Mouse (Mus musculus) heart, postnatal 0 days (tissue): Measurements from ENCODE around the gene Entpd3. TPM values are rescaled to one million over a fixed set of nuclear protein-coding genes. Genes with fewer than 3 reads are reported as not detected.

Experiments
- ATAC-seq: fragments of 200-750 bp; cut with Nextera tagmentation; 2 replicates; pipeline ENCODE4 v1.8.0; 2017; ENCODE audit warnings: low read depth, moderate number of reproducible peaks, moderate library complexity; ENCODE audit not compliant: insufficient read depth
- DNase-seq: peaks from one replicate; pipeline ENCODE4 v3.0.0-alpha.2; 2016; ENCODE audit warnings: low spot score
- H3K27ac ChIP-seq: fragments of 300-500 bp; sonication (generic); 2 replicates; pipeline ENCODE4 v1.5.1; 2014; ENCODE audit warnings: low read depth, mild to moderate bottlenecking
- H3K27me3 ChIP-seq: fragments of 300-500 bp; sonication (generic); 2 replicates; pipeline ENCODE4 v1.6.1; 2014; ENCODE audit warnings: low read length, mixed read lengths; ENCODE audit not compliant: control insufficient read depth, insufficient read depth
- H3K36me3 ChIP-seq: fragments of 300-500 bp; sonication (generic); replicated peaks from 2 replicates; pipeline ENCODE4 v1.6.1; 2014; ENCODE audit warnings: low read length, mixed read lengths; ENCODE audit not compliant: control insufficient read depth, insufficient read depth
- H3K4me1 ChIP-seq: fragments of 300-500 bp; sonication (generic); 2 replicates; pipeline ENCODE4 v1.6.1; 2014; ENCODE audit warnings: antibody characterized with exemption; ENCODE audit not compliant: control insufficient read depth, insufficient read depth
- H3K4me2 ChIP-seq: fragments of 300-500 bp; sonication (generic); 2 replicates; pipeline ENCODE4 v1.6.1; 2014; ENCODE audit warnings: low read depth, mild to moderate bottlenecking, low read length, moderate library complexity
- H3K4me3 ChIP-seq: fragments of 300-500 bp; sonication (generic); 2 replicates; pipeline ENCODE4 v1.5.1; 2014; ENCODE audit warnings: low read depth, low read length
- H3K9ac ChIP-seq: fragments of 300-500 bp; sonication (generic); replicated peaks from 2 replicates; pipeline ENCODE4 v1.6.1; 2014; ENCODE audit warnings: low read depth, low read length, mixed read lengths
- H3K9me3 ChIP-seq: fragments of 300-500 bp; sonication (generic); replicated peaks from 2 replicates; pipeline ENCODE4 v1.6.1; 2016; ENCODE audit warnings: low read length; ENCODE audit not compliant: control insufficient read depth
- CTCF ChIP-seq: IDR thresholded peaks from 2 replicates; pipeline ENCODE4 v1.5.1; 2016; ENCODE audit warnings: antibody characterized with exemption, control low read depth, low read depth
- EP300 ChIP-seq: IDR thresholded peaks from 2 replicates; pipeline ENCODE4 v1.6.1; 2016; ENCODE audit warnings: antibody characterized with exemption, low read depth
- WGBS: fragments of 180-500 bp; shearing (Covaris S2); extraction: QIAGEN DNeasy Blood & Tissue Kit; methylation state at CpG from one replicate; pipeline ENCODE4 v1.1.7; 2014; 5-methylcytosine and 5-hydroxymethylcytosine counted together
- polyA plus RNA-seq: library from polyadenylated mRNA; unstranded; fragments of >200 nt; fragmentation: Nextera tagmentation; extraction: Ambion mirVana; gene quantifications from 2 replicates; pipeline ENCODE4 v1.2.1, GENCODE M21; 2015
- total RNA-seq: library from RNA; depleted of rRNA; stranded (reverse); fragments of >200 nt; gene quantifications from 2 replicates; pipeline ENCODE4 v1.2.3, GENCODE M21; 2014; ENCODE audit warnings: low replicate concordance

Entpd3 gene
- total and polyA plus RNA-seq, 2 experiments from 2014 or later: 2.8 TPM; not detected in 1

DNA sequence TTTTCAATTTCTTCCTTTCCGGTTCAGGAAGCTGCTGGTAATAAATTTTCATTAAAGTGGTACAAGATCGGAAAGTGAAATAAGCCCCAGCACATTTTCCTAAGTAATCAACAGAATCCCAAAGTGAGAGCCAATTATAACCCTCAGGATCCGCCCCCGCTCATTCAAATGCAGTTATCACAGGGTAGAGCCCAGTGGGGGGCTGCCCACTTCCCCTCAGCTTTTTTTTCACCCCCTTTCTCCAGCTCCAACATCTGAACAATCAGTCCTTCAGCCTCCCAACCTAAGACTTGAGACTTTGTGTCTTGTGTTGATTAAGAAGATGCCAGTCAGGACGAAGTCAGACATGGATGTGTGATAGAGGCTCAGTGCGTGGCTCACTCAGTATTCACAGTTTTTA lies 55.2 kb downstream of the Entpd3 start:
- no peak overlapping the region for H3K9ac ChIP-seq
- no peak overlapping the region for H3K4me2 ChIP-seq
- DNase-seq: no peak
- TF ChIP-seq EP300: no peak
- no peak for TF ChIP-seq CTCF
- no peak overlapping the region for H3K27ac ChIP-seq
- no peaks in the 10 kb centered on the region for H3K27me3 ChIP-seq
- no peaks in the 10 kb centered on the region for H3K9me3 ChIP-seq
- 62% methylated on average over 6 of the region's 6 CpGs for WGBS
- no peaks in the 10 kb centered on the region for H3K4me1 ChIP-seq
- no peak overlapping the region for H3K4me3 ChIP-seq
- no peaks in the 10 kb centered on the region for H3K36me3 ChIP-seq
- no peak for ATAC-seq

DNA sequence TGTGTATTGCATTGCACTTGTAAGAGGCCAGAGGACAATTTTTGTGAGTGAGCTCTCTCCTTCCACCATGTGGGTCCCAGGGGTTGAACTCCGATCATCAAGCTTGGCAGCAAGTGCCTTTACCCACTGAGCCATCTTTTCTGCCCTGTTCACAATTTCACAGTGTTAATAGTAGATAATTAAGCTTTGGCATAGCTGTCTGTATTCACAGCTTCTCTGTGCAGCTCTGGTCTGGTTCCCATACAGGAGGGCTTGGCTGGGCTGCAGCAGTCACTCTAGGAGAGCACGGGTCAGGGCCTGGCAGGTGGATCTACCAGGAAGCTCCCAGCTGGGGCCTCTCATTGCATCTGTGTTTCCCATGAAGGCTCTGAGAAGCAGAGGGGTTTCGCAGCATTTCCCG lies 55.7 kb downstream of the Entpd3 start:
- H3K27me3 ChIP-seq: no peaks in the 10 kb centered on the region
- H3K27ac ChIP-seq: no peak overlapping the region
- DNase-seq: no peak
- H3K9me3 ChIP-seq: no peaks in the 10 kb centered on the region
- no peaks in the 10 kb centered on the region for H3K4me1 ChIP-seq
- ATAC-seq: no peak
- H3K36me3 ChIP-seq: no peaks in the 10 kb centered on the region
- no peak overlapping the region for H3K4me2 ChIP-seq
- H3K4me3 ChIP-seq: no peak overlapping the region
- no peak overlapping the region for H3K9ac ChIP-seq
- 71% methylated on average over 4 of the region's 4 CpGs for WGBS
- TF ChIP-seq EP300 (no peak), CTCF (no peak)

DNA sequence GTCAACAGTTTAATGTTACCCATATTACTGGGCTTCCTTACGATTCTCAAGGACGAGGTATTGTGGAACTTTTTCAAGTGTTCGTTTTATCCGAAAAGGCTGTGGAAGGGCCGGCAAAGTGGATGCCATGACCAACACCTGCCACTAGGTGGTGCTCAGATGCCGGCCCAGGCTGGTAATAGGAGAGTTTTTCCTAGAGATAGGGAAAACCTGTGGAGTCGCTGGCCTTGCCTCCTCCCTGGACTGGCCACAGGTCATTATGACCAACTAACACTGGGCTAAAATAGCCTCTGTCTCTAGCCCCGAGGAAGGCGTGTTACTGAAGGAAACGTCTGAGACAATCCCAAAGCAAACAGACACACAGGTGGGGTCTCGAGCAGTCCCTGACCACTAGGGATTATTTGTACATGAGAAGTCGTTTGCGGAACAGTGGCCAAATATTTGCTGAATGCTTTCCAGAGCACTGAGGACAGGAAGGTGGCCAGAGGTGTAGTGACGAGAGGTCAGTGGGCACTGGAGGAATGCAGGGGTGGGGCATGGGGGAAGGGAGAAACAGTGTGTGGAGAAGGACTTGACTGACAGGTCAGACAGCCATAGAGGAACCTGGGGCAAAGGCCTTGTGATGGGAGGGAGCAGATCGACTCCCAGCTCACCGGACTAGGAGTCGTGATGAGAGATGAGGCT lies 62.0 kb downstream of the Entpd3 start:
- TF ChIP-seq EP300 (no peak), CTCF (peak; percentile 92)
- Histone ChIP-seq H3K27ac (no peak overlapping the region), H3K27me3 (no peaks in the 10 kb centered on the region), H3K4me2 (peak overlapping the region; percentile 30), H3K9ac (no peak overlapping the region), H3K9me3 (no peaks in the 10 kb centered on the region), H3K4me3 (peak overlapping the region; percentile 15; the same call in 1 of the 2 replicates), H3K36me3 (no peaks in the 10 kb centered on the region), H3K4me1 (no peaks in the 10 kb centered on the region)
- DNase-seq (peak; percentile 72), ATAC-seq (peak; percentile 68)
- WGBS: 17% methylated on average over 17 of the region's 17 CpGs

DNA sequence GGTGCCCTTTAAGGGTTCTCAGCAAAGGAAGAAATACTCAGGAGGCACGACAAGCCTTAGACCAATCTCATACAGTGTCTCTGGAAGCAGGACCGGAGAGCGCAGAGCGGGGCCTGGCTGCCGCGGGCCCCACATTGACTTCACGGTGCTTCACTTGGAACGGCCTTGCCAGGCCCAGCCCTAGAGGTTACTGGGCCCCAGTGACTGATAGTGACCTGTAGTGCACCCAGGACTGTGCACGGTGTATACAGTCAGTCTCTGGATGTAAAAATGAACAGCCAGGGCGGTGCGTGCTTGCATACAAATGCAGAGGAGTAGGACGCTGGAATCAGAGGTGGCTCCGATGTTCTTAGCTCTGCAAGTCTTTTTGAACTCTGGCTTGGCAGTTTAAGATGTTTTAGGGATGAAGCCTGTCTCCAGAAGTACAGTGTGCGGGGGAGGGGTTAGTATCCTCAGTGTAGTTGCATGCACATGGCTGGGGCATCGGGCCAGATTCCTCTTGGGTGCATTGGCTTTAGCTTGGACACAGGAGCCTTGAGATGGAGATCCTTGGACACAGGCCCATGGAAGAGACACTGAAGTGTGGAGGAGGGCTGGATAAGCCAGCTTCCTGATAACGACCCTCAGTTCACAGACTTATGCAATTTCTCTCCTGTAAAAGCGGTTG lies 62.7 kb downstream of the Entpd3 start:
- Histone ChIP-seq H3K9me3 (peaks cover 1% of the 10 kb centered on the region), H3K4me2 (peak overlapping the region; percentile 30; the same call in 1 of the 2 replicates), H3K4me1 (no peaks in the 10 kb centered on the region), H3K27ac (no peak overlapping the region), H3K9ac (no peak overlapping the region), H3K36me3 (no peaks in the 10 kb centered on the region), H3K27me3 (no peaks in the 10 kb centered on the region), H3K4me3 (no peak overlapping the region)
- peak; percentile 16; the same call in 1 of the 2 replicates for ATAC-seq
- TF ChIP-seq EP300: no peak
- no peak for TF ChIP-seq CTCF
- DNase-seq: no peak
- 57% methylated on average over 17 of the region's 17 CpGs for WGBS

DNA sequence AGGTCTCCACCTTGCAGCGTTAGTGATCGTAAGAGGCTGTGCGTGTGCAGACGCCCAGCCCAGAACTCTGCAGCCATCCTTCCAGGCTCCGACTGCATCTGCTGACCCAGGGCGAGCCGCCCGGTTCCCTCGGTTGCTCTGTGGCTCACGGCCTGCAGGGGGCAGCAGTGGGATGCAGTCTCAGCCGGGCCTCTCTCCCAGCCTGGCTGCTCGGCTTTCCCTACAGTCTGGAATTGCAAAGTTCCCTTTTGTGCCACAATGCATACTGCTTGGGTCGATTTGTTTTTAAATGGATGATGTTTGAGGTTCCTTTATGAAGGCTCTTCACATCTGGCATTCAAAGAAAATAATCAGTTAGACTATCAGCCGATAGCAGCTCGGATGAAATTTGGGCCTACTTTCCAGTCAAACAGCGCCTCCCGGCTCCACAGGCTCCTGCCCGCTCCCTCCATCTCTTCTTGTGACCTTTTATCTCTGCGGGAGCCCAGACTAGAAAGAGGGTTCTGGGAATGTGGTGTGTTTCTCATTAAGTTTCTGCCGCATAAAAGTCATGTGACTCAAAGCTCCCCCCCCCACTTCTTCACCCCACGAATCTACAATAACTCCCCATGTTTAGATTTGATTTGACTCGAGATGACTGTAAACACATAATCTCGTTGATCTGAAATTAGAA lies 63.4 kb downstream of the Entpd3 start:
- H3K9me3 ChIP-seq: peaks cover 8% of the 10 kb centered on the region
- TF ChIP-seq CTCF: peak; percentile 97
- no peak for TF ChIP-seq EP300
- ATAC-seq (peak; percentile 82), DNase-seq (peak; percentile 73)
- no peak overlapping the region for H3K27ac ChIP-seq
- H3K36me3 ChIP-seq: no peaks in the 10 kb centered on the region
- H3K4me2 ChIP-seq: peak overlapping the region; percentile 24; the same call in 1 of the 2 replicates
- H3K4me3 ChIP-seq: no peak overlapping the region
- no peak overlapping the region for H3K9ac ChIP-seq
- 8% methylated on average over 23 of the region's 23 CpGs for WGBS
- no peaks in the 10 kb centered on the region for H3K27me3 ChIP-seq
- no peaks in the 10 kb centered on the region for H3K4me1 ChIP-seq
